Mouse (Mus musculus) kidney, postnatal 0 days (tissue): Measurements from ENCODE around the gene Kbtbd4. TPM values are rescaled to one million over a fixed set of nuclear protein-coding genes. Genes with fewer than 3 reads are reported as not detected.

Experiments used
- ATAC-seq: fragments of 200-750 bp; cut with Nextera tagmentation; replicated peaks from 2 replicates; pipeline ENCODE4 v1.8.0; 2017; ENCODE audit warnings: low read depth, moderate number of reproducible peaks, moderate TSS enrichment, moderate library complexity; ENCODE audit not compliant: low FRiP score
- DNase-seq: peaks from one replicate; pipeline ENCODE4 v3.0.0-alpha.2; 2016; ENCODE audit warnings: low spot score
- H3K27ac ChIP-seq: fragments of 300-500 bp; sonication (generic); 2 replicates; pipeline ENCODE4 v1.5.1; 2014; ENCODE audit warnings: mild to moderate bottlenecking
- H3K27me3 ChIP-seq: fragments of 300-500 bp; sonication (generic); 2 replicates; pipeline ENCODE4 v1.6.1; 2014; ENCODE audit warnings: low read length, mixed read lengths; ENCODE audit not compliant: insufficient read depth
- H3K36me3 ChIP-seq: fragments of 300-500 bp; sonication (generic); 2 replicates; pipeline ENCODE4 v1.6.1; 2014; ENCODE audit warnings: low read length, mixed read lengths; ENCODE audit not compliant: insufficient read depth
- H3K4me1 ChIP-seq: fragments of 300-500 bp; sonication (generic); replicated peaks from 2 replicates; pipeline ENCODE4 v1.6.1; 2014; ENCODE audit warnings: antibody characterized with exemption, low read length, mixed read lengths; ENCODE audit not compliant: insufficient read depth
- H3K4me2 ChIP-seq: fragments of 300-500 bp; sonication (generic); 2 replicates; pipeline ENCODE4 v1.6.1; 2014; ENCODE audit warnings: mild to moderate bottlenecking, low read length, moderate library complexity, mixed read lengths
- H3K4me3 ChIP-seq: fragments of 300-500 bp; sonication (generic); replicated peaks from 2 replicates; pipeline ENCODE4 v1.5.1; 2014; ENCODE audit warnings: low read depth, low read length
- H3K9ac ChIP-seq: fragments of 300-500 bp; sonication (generic); 2 replicates; pipeline ENCODE4 v1.6.1; 2014; ENCODE audit warnings: low read depth, low read length
- H3K9me3 ChIP-seq: fragments of 300-500 bp; sonication (generic); replicated peaks from 2 replicates; pipeline ENCODE4 v1.6.1; 2016; ENCODE audit warnings: low read length, inconsistent platforms, mixed read lengths
- CTCF ChIP-seq: IDR thresholded peaks from 2 replicates; pipeline ENCODE4 v1.5.1; 2016; ENCODE audit warnings: antibody characterized with exemption, low read depth, mild to moderate bottlenecking, moderate library complexity
- WGBS: fragments of 180-500 bp; shearing (Covaris S2); extraction: QIAGEN DNeasy Blood & Tissue Kit; methylation state at CpG from one replicate; pipeline ENCODE4 v1.1.7; 2014; 5-methylcytosine and 5-hydroxymethylcytosine counted together
- polyA plus RNA-seq: library from polyadenylated mRNA; unstranded; fragments of >200 nt; fragmentation: Nextera tagmentation; extraction: Ambion mirVana; gene quantifications from 2 replicates; pipeline ENCODE4 v1.2.1, GENCODE M21; 2015

Gene Kbtbd4
- polyA plus RNA-seq, 1 experiment from 2014 or later, result 33.8 TPM

- WGBS, result 20% methylated on average over 7 of the region's 7 CpGs
- H3K27me3 ChIP-seq, result no peaks in the 10 kb centered on the region
- ATAC-seq, result 0 out of 2 replicates have a peak, but pooled peaks have one; percentile 24
- H3K4me1 ChIP-seq, result peaks cover 15% of the 10 kb centered on the region
- peak overlapping the region; percentile 80 for H3K4me2 ChIP-seq
- peaks cover 12% of the 10 kb centered on the region for H3K36me3 ChIP-seq
- H3K9me3 ChIP-seq, result no peaks in the 10 kb centered on the region
- peak; percentile 62 for DNase-seq
- no peak for TF ChIP-seq CTCF
- H3K27ac ChIP-seq, result peak overlapping the region; percentile 95
- peak overlapping the region; percentile 61 for H3K4me3 ChIP-seq
- peak overlapping the region; percentile 94 for H3K9ac ChIP-seq
Measured at GRCm38 (mm10) chr2:90916560-90917232, 12.2 kb downstream of the Kbtbd4 start.

- Histone ChIP-seq H3K36me3 (peaks cover 9% of the 10 kb centered on the region), H3K9me3 (no peaks in the 10 kb centered on the region), H3K27ac (peak overlapping the region; percentile 95), H3K4me2 (peak overlapping the region; percentile 80), H3K27me3 (no peaks in the 10 kb centered on the region), H3K4me1 (peaks cover 15% of the 10 kb centered on the region), H3K9ac (peak overlapping the region; percentile 94), H3K4me3 (peak overlapping the region; percentile 61)
- ATAC-seq, result peak; percentile 86
- under 1% methylated on average over 68 of the region's 73 CpGs for WGBS
- peak; percentile 74 for DNase-seq
- TF ChIP-seq CTCF, result no peak
Measured at GRCm38 (mm10) chr2:90917233-90917998, 12.9 kb downstream of the Kbtbd4 start.

- H3K4me2 ChIP-seq, result peak overlapping the region; percentile 80
- ATAC-seq, result peak; percentile 78
- H3K36me3 ChIP-seq, result peaks cover 5% of the 10 kb centered on the region; the same call in 1 of the 2 replicates
- H3K27me3 ChIP-seq, result no peaks in the 10 kb centered on the region
- H3K9me3 ChIP-seq, result no peaks in the 10 kb centered on the region
- H3K4me3 ChIP-seq, result peak overlapping the region; percentile 61
- peak overlapping the region; percentile 94 for H3K9ac ChIP-seq
- peak; percentile 61 for DNase-seq
- TF ChIP-seq CTCF, result no peak
- WGBS, result 10% methylated on average over 16 of the region's 16 CpGs
- peak overlapping the region; percentile 95 for H3K27ac ChIP-seq
- H3K4me1 ChIP-seq, result peaks cover 15% of the 10 kb centered on the region
Measured at GRCm38 (mm10) chr2:90917999-90918698, 13.6 kb downstream of the Kbtbd4 start.

- TF ChIP-seq CTCF, result no peak
- Histone ChIP-seq H3K27ac (no peak overlapping the region), H3K4me1 (peaks cover 6% of the 10 kb centered on the region), H3K9ac (no peak overlapping the region), H3K4me2 (no peak overlapping the region), H3K36me3 (no peaks in the 10 kb centered on the region), H3K4me3 (no peak overlapping the region), H3K9me3 (no peaks in the 10 kb centered on the region), H3K27me3 (no peaks in the 10 kb centered on the region)
- DNase-seq (no peak), ATAC-seq (no peak)
- 87% methylated on average over 1 of the region's 1 CpGs for WGBS
Measured at GRCm38 (mm10) chr2:90921178-90921577, 16.6 kb downstream of the Kbtbd4 start.

- DNase-seq (no peak), ATAC-seq (no peak)
- H3K36me3 ChIP-seq, result no peaks in the 10 kb centered on the region
- H3K4me3 ChIP-seq, result no peak overlapping the region
- H3K27ac ChIP-seq, result no peak overlapping the region
- H3K4me2 ChIP-seq, result no peak overlapping the region
- H3K4me1 ChIP-seq, result peaks cover 4% of the 10 kb centered on the region; the same call in 1 of the 2 replicates
- H3K9me3 ChIP-seq, result no peaks in the 10 kb centered on the region
- no peak for TF ChIP-seq CTCF
- no peak overlapping the region for H3K9ac ChIP-seq
- no peaks in the 10 kb centered on the region for H3K27me3 ChIP-seq
- WGBS, result 94% methylated on average over 2 of the region's 2 CpGs
Measured at GRCm38 (mm10) chr2:90922636-90923035, 18.1 kb downstream of the Kbtbd4 start.

- no peak overlapping the region for H3K4me2 ChIP-seq
- no peak for TF ChIP-seq CTCF
- no peaks in the 10 kb centered on the region for H3K9me3 ChIP-seq
- no peak for ATAC-seq
- DNase-seq, result no peak
- H3K27ac ChIP-seq, result no peak overlapping the region
- WGBS, result 88% methylated on average over 13 of the region's 13 CpGs
- no peaks in the 10 kb centered on the region for H3K4me1 ChIP-seq
- no peak overlapping the region for H3K9ac ChIP-seq
- H3K4me3 ChIP-seq, result no peak overlapping the region
- no peaks in the 10 kb centered on the region for H3K27me3 ChIP-seq
- H3K36me3 ChIP-seq, result no peaks in the 10 kb centered on the region
Measured at GRCm38 (mm10) chr2:90928566-90928965, 24.0 kb downstream of the Kbtbd4 start.
